Mouse (Mus musculus): ENCODE results near the gene Gm3336. TPM values are rescaled to one million over a fixed set of nuclear protein-coding genes. Genes with fewer than 3 reads are reported as not detected.

Gene Gm3336
- polyA plus RNA-seq, 1 experiment from 2014 or later: 32.2 TPM

GRCm38 (mm10) chr8:70696019-70696885, 22.1 kb upstream of the Gm3336 start:
- peak overlapping the region; percentile 15 for H3K4me3 ChIP-seq (ENCODE audit: low read depth, low read length)
- no peaks in the 10 kb centered on the region for H3K36me3 ChIP-seq (ENCODE audit: control insufficient read depth, insufficient read depth, low read length)
- peaks cover 22% of the 10 kb centered on the region for H3K4me1 ChIP-seq (replicated peaks; ENCODE audit: control insufficient read depth, insufficient read depth)
- H3K9me3 ChIP-seq (ENCODE audit: control insufficient read depth, low read length): no peaks in the 10 kb centered on the region
- peak overlapping the region; percentile 47 for H3K4me2 ChIP-seq (replicated peaks; ENCODE audit: low read depth)
- H3K9ac ChIP-seq (ENCODE audit: low read length): peak overlapping the region; percentile 50; the same call in 1 of the 2 replicates
- no peak; the same call in 1 of the 2 replicates for TF ChIP-seq CTCF (IDR thresholded peaks at IDR 0.05; ENCODE audit: low read depth)
- WGBS: 3% methylated on average over 30 of the region's 31 CpGs
- ATAC-seq (ENCODE audit: low FRiP score, low TSS enrichment) (peak; percentile 25; the same call in 1 of the 2 replicates), DNase-seq (ENCODE audit: low spot score) (peak; percentile 90)
- H3K27ac ChIP-seq (replicated peaks): peak overlapping the region; percentile 100
- no peaks in the 10 kb centered on the region for H3K27me3 ChIP-seq (ENCODE audit: control insufficient read depth, insufficient read depth, low read length)

- Histone ChIP-seq H3K4me2 (replicated peaks; ENCODE audit: low read depth) (peak overlapping the region; percentile 47), H3K4me3 (ENCODE audit: low read depth, low read length) (peak overlapping the region; percentile 15; the same call in 1 of the 2 replicates), H3K27me3 (ENCODE audit: control insufficient read depth, insufficient read depth, low read length) (no peaks in the 10 kb centered on the region), H3K9me3 (ENCODE audit: control insufficient read depth, low read length) (no peaks in the 10 kb centered on the region), H3K9ac (ENCODE audit: low read length) (peak overlapping the region; percentile 50; the same call in 1 of the 2 replicates), H3K4me1 (replicated peaks; ENCODE audit: control insufficient read depth, insufficient read depth) (peaks cover 18% of the 10 kb centered on the region), H3K27ac (replicated peaks) (peak overlapping the region; percentile 100), H3K36me3 (ENCODE audit: control insufficient read depth, insufficient read depth, low read length) (no peaks in the 10 kb centered on the region)
- ATAC-seq (ENCODE audit: low FRiP score, low TSS enrichment) (no peak), DNase-seq (ENCODE audit: low spot score) (no peak)
- TF ChIP-seq CTCF (IDR thresholded peaks at IDR 0.05; ENCODE audit: low read depth) (no peak), EP300 (optimal IDR thresholded peaks at IDR 0.05) (no peak)
- WGBS: 33% methylated on average over 4 of the region's 4 CpGs
These were observed 21.4 kb upstream of the Gm3336 start for GRCm38 (mm10) chr8:70696946-70697345.

GRCm38 (mm10) chr8:70697366-70698250, 20.7 kb upstream of the Gm3336 start:
- WGBS: 50% methylated on average over 12 of the region's 12 CpGs
- Histone ChIP-seq H3K27ac (replicated peaks) (peak overlapping the region; percentile 100), H3K36me3 (ENCODE audit: control insufficient read depth, insufficient read depth, low read length) (no peaks in the 10 kb centered on the region), H3K4me2 (replicated peaks; ENCODE audit: low read depth) (peak overlapping the region; percentile 55), H3K27me3 (ENCODE audit: control insufficient read depth, insufficient read depth, low read length) (no peaks in the 10 kb centered on the region), H3K9ac (ENCODE audit: low read length) (peak overlapping the region; percentile 60), H3K4me3 (ENCODE audit: low read depth, low read length) (peak overlapping the region; percentile 87), H3K4me1 (replicated peaks; ENCODE audit: control insufficient read depth, insufficient read depth) (peaks cover 17% of the 10 kb centered on the region), H3K9me3 (ENCODE audit: control insufficient read depth, low read length) (no peaks in the 10 kb centered on the region)
- no peak for ATAC-seq (ENCODE audit: low FRiP score, low TSS enrichment)
- no peak for DNase-seq (ENCODE audit: low spot score)
- no peak for TF ChIP-seq CTCF (IDR thresholded peaks at IDR 0.05; ENCODE audit: low read depth)
- no peak for TF ChIP-seq EP300 (optimal IDR thresholded peaks at IDR 0.05)

GRCm38 (mm10) chr8:70698310-70699109, 19.8 kb upstream of the Gm3336 start, which contains the start of gene Jund:
Jund (plus strand) TSS chr8:70698949.
- peak; percentile 99 for DNase-seq (ENCODE audit: low spot score)
- peak within 1 kb of the TSS; percentile 87 for H3K4me3 ChIP-seq (ENCODE audit: low read depth, low read length)
- H3K9ac ChIP-seq (ENCODE audit: low read length): peak within 1 kb of the TSS; percentile 99
- under 1% methylated on average over 51 of the region's 69 CpGs for WGBS
- H3K36me3 ChIP-seq (ENCODE audit: control insufficient read depth, insufficient read depth, low read length): no peaks in the 10 kb centered on the region
- H3K27me3 ChIP-seq (ENCODE audit: control insufficient read depth, insufficient read depth, low read length): no peaks in the 10 kb centered on the region
- no peaks in the 10 kb centered on the region for H3K9me3 ChIP-seq (ENCODE audit: control insufficient read depth, low read length)
- peak; percentile 87 for ATAC-seq (ENCODE audit: low FRiP score, low TSS enrichment)
- H3K4me2 ChIP-seq (replicated peaks; ENCODE audit: low read depth): peak within 1 kb of the TSS; percentile 62
- peak; percentile 50 for TF ChIP-seq CTCF (IDR thresholded peaks at IDR 0.05; ENCODE audit: low read depth)
- peak; percentile 86 for TF ChIP-seq EP300 (optimal IDR thresholded peaks at IDR 0.05)
- peak within 1 kb of the TSS; percentile 100 for H3K27ac ChIP-seq (replicated peaks)
- H3K4me1 ChIP-seq (replicated peaks; ENCODE audit: control insufficient read depth, insufficient read depth): peaks cover 17% of the 10 kb centered on the region
